Mouse (Mus musculus): ENCODE results near the gene Npdc1. TPM values are rescaled to one million over a fixed set of nuclear protein-coding genes. Genes with fewer than 3 reads are reported as not detected.
A peak's percentile ranks its signal among the peaks of the same experiment; 100 is the strongest.

Npdc1 gene
- total and polyA plus RNA-seq, 2 experiments from 2014 or later = 21.0 to 43.0 TPM

DNA sequence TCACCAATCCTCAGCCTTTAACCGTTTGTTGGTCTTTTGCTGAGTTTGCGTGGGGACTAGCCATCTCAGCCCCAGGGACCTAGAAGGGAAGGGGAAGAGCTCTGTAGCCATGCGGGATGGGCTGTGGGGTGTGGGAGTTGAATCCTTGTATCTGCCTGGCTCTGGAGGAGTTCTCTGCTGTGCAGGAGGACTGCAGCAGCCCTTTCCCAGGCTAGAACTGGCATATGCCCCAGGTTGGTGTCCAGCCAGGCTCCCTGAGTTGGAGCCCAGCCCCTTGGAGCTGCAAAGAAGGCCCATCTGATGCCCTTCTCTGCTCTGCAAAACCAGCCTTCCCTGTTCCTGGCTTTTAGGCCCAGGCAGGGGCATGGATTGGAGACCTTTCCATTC lies 2.6 kb upstream of the Npdc1 start:
- Histone ChIP-seq H3K4me2 (ENCODE audit: low read depth, low read length) (peak overlapping the region; percentile 60), H3K9ac (replicated peaks; ENCODE audit: low read depth, low read length) (no peak overlapping the region), H3K4me3 (ENCODE audit: low read depth, low read length) (peak overlapping the region; percentile 42), H3K9me3 (replicated peaks; ENCODE audit: control insufficient read depth, low read length) (no peaks in the 10 kb centered on the region), H3K4me1 (ENCODE audit: control insufficient read depth, insufficient read depth) (peaks cover 5% of the 10 kb centered on the region; the same call in 1 of the 2 replicates), H3K27ac (ENCODE audit: low read depth) (no peak overlapping the region), H3K27me3 (ENCODE audit: control insufficient read depth, insufficient read depth, low read length) (peaks cover 83% of the 10 kb centered on the region), H3K36me3 (replicated peaks; ENCODE audit: control insufficient read depth, insufficient read depth, low read length) (no peaks in the 10 kb centered on the region)
- no peak for TF ChIP-seq EP300 (IDR thresholded peaks at IDR 0.05; ENCODE audit: low read depth)
- TF ChIP-seq CTCF (IDR thresholded peaks at IDR 0.05; ENCODE audit: low read depth) = no peak
- DNase-seq (ENCODE audit: low spot score) (no peak), ATAC-seq (ENCODE audit: insufficient read depth, low read depth) (no peak)
- WGBS = 24% methylated on average over 3 of the region's 3 CpGs

GRCm38 (mm10) chr2:25397010-25397409 lies 2.1 kb upstream of the Npdc1 start:
- peaks cover 87% of the 10 kb centered on the region for H3K27me3 ChIP-seq (ENCODE audit: control insufficient read depth, insufficient read depth, low read length)
- H3K9ac ChIP-seq (replicated peaks; ENCODE audit: low read depth, low read length) = no peak overlapping the region
- H3K27ac ChIP-seq (ENCODE audit: low read depth) = no peak overlapping the region
- DNase-seq (ENCODE audit: low spot score) = no peak
- 57% methylated on average over 1 of the region's 1 CpGs for WGBS
- ATAC-seq (ENCODE audit: insufficient read depth, low read depth) = no peak
- TF ChIP-seq EP300 (IDR thresholded peaks at IDR 0.05; ENCODE audit: low read depth) = no peak
- no peak for TF ChIP-seq CTCF (IDR thresholded peaks at IDR 0.05; ENCODE audit: low read depth)
- H3K9me3 ChIP-seq (replicated peaks; ENCODE audit: control insufficient read depth, low read length) = no peaks in the 10 kb centered on the region
- H3K4me2 ChIP-seq (ENCODE audit: low read depth, low read length) = no peak overlapping the region
- H3K4me3 ChIP-seq (ENCODE audit: low read depth, low read length) = no peak overlapping the region
- no peaks in the 10 kb centered on the region for H3K36me3 ChIP-seq (replicated peaks; ENCODE audit: control insufficient read depth, insufficient read depth, low read length)
- peaks cover 5% of the 10 kb centered on the region; the same call in 1 of the 2 replicates for H3K4me1 ChIP-seq (ENCODE audit: control insufficient read depth, insufficient read depth)

DNA sequence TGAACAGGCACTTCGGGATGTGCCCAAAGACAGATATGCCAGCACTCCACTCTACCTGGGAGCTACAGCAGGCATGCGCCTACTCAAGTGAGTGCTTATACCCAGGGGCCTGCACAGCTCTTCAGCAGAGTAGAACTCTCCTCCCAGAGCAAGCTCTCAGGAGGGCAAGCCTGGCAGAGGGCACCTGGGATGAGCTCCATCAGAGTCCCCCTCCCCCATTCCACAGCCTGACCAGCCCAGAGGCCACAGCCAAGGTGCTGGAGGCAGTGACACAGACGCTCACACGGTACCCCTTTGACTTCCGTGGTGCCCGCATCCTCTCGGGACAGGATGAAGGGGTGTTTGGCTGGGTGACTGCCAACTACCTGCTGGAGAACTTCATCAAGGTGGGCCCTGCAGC lies 1.1 kb upstream of the Npdc1 start:
- WGBS = 89% methylated on average over 7 of the region's 7 CpGs
- Histone ChIP-seq H3K4me3 (ENCODE audit: low read depth, low read length) (no peak overlapping the region), H3K4me1 (ENCODE audit: control insufficient read depth, insufficient read depth) (peaks cover 5% of the 10 kb centered on the region; the same call in 1 of the 2 replicates), H3K27me3 (ENCODE audit: control insufficient read depth, insufficient read depth, low read length) (peaks cover 94% of the 10 kb centered on the region), H3K36me3 (replicated peaks; ENCODE audit: control insufficient read depth, insufficient read depth, low read length) (no peaks in the 10 kb centered on the region), H3K4me2 (ENCODE audit: low read depth, low read length) (no peak overlapping the region), H3K9ac (replicated peaks; ENCODE audit: low read depth, low read length) (no peak overlapping the region), H3K27ac (ENCODE audit: low read depth) (no peak overlapping the region), H3K9me3 (replicated peaks; ENCODE audit: control insufficient read depth, low read length) (no peaks in the 10 kb centered on the region)
- no peak for DNase-seq (ENCODE audit: low spot score)
- no peak for ATAC-seq (ENCODE audit: insufficient read depth, low read depth)
- no peak for TF ChIP-seq EP300 (IDR thresholded peaks at IDR 0.05; ENCODE audit: low read depth)
- TF ChIP-seq CTCF (IDR thresholded peaks at IDR 0.05; ENCODE audit: low read depth) = no peak

DNA sequence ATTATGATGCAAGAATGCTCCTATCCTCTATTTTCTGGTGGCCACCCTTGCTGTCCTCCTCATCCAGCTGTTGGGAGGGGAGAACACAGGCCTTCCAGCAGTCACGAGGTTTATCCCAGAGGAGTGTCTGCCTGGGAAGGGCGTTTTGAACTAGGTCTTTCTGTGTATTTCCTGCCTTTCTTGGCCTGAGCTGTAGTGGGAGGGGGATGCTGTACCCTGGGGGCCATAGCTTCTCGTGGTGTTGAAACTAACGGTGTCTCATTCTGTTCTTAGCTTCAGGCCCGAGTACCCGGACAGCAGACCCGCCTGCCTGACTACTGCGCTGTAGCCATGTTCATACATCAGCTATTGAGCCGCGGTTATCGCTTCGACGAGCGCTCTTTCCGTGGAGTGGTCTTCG lies 1.1 kb downstream of the Npdc1 start:
- Histone ChIP-seq H3K27ac (ENCODE audit: low read depth) (no peak overlapping the region), H3K9ac (replicated peaks; ENCODE audit: low read depth, low read length) (no peak overlapping the region), H3K9me3 (replicated peaks; ENCODE audit: control insufficient read depth, low read length) (no peaks in the 10 kb centered on the region), H3K36me3 (replicated peaks; ENCODE audit: control insufficient read depth, insufficient read depth, low read length) (no peaks in the 10 kb centered on the region), H3K4me3 (ENCODE audit: low read depth, low read length) (peak overlapping the region; percentile 22), H3K27me3 (ENCODE audit: control insufficient read depth, insufficient read depth, low read length) (peaks cover 95% of the 10 kb centered on the region), H3K4me2 (ENCODE audit: low read depth, low read length) (peak overlapping the region; percentile 36), H3K4me1 (ENCODE audit: control insufficient read depth, insufficient read depth) (no peaks in the 10 kb centered on the region)
- 20% methylated on average over 16 of the region's 16 CpGs for WGBS
- TF ChIP-seq EP300 (IDR thresholded peaks at IDR 0.05; ENCODE audit: low read depth) (no peak), CTCF (IDR thresholded peaks at IDR 0.05; ENCODE audit: low read depth) (no peak)
- DNase-seq (ENCODE audit: low spot score) (peak; percentile 7), ATAC-seq (ENCODE audit: insufficient read depth, low read depth) (no peak)

DNA sequence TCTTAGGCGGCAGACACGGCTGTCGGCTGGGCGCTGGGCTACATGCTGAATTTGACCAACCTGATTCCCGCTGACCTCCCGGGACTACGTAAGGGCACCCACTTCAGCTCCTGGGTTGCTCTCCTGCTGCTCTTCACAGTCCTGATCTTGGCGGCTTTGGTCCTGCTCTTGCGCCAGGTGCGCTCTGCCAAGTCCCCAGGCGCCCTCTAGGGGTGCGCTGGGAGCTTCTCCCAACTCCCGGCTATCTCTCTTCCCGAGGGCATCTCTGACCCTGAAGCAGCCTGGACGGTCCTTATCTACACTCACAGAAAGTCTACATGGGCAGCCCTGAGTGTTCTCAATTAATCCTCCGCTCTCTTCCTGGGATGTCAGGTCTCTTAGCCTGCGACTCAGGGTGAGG lies 1.6 kb downstream of the Npdc1 start:
- Histone ChIP-seq H3K4me3 (ENCODE audit: low read depth, low read length) (peak overlapping the region; percentile 22), H3K27ac (ENCODE audit: low read depth) (no peak overlapping the region), H3K36me3 (replicated peaks; ENCODE audit: control insufficient read depth, insufficient read depth, low read length) (no peaks in the 10 kb centered on the region), H3K27me3 (ENCODE audit: control insufficient read depth, insufficient read depth, low read length) (peaks cover 91% of the 10 kb centered on the region), H3K9ac (replicated peaks; ENCODE audit: low read depth, low read length) (no peak overlapping the region), H3K4me1 (ENCODE audit: control insufficient read depth, insufficient read depth) (no peaks in the 10 kb centered on the region), H3K9me3 (replicated peaks; ENCODE audit: control insufficient read depth, low read length) (no peaks in the 10 kb centered on the region), H3K4me2 (ENCODE audit: low read depth, low read length) (peak overlapping the region; percentile 36)
- 3% methylated on average over 17 of the region's 17 CpGs for WGBS
- ATAC-seq (ENCODE audit: insufficient read depth, low read depth) (no peak), DNase-seq (ENCODE audit: low spot score) (peak; percentile 32)
- TF ChIP-seq CTCF (IDR thresholded peaks at IDR 0.05; ENCODE audit: low read depth) (peak; percentile 53), EP300 (IDR thresholded peaks at IDR 0.05; ENCODE audit: low read depth) (no peak)

DNA sequence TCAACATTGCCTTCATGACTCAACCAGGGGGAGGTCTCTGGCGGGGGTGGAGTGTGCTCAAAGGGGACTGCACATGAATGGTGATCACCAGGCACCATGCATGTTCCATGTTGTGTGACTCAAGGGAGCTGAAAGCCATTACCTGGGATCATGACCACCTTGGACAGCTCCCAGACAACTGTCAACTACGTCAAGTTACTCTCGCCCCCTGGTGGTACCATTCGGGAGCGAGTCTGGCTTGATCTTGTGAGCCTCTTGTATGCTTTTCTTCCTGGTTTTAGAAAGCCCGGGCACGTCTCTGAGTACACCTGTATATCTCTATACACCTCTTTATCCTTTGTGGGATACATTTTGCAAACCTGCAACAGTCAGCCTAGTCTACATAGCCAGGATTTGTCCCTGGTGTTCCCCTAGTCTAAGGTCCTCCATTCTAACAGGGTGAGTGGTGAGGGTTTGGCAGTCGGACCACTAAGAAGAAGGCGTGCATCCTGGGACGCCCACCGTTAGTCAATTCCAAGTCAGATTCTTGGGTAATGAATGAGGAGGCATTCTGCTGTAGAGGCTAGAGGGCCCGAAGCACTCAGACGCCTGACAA lies 3.3 kb downstream of the Npdc1 start:
- H3K9ac ChIP-seq (replicated peaks; ENCODE audit: low read depth, low read length) = no peak overlapping the region
- DNase-seq (ENCODE audit: low spot score) (peak; percentile 66), ATAC-seq (ENCODE audit: insufficient read depth, low read depth) (no peak)
- peaks cover 74% of the 10 kb centered on the region for H3K27me3 ChIP-seq (ENCODE audit: control insufficient read depth, insufficient read depth, low read length)
- TF ChIP-seq CTCF (IDR thresholded peaks at IDR 0.05; ENCODE audit: low read depth) = peak; percentile 74
- no peak for TF ChIP-seq EP300 (IDR thresholded peaks at IDR 0.05; ENCODE audit: low read depth)
- 2% methylated on average over 13 of the region's 13 CpGs for WGBS
- H3K27ac ChIP-seq (ENCODE audit: low read depth) = no peak overlapping the region
- H3K4me2 ChIP-seq (ENCODE audit: low read depth, low read length) = peak overlapping the region; percentile 65
- H3K9me3 ChIP-seq (replicated peaks; ENCODE audit: control insufficient read depth, low read length) = no peaks in the 10 kb centered on the region
- no peaks in the 10 kb centered on the region for H3K4me1 ChIP-seq (ENCODE audit: control insufficient read depth, insufficient read depth)
- H3K4me3 ChIP-seq (ENCODE audit: low read depth, low read length) = peak overlapping the region; percentile 52
- H3K36me3 ChIP-seq (replicated peaks; ENCODE audit: control insufficient read depth, insufficient read depth, low read length) = no peaks in the 10 kb centered on the region

All from heart, postnatal 0 days (tissue).